Mouse (Mus musculus): ENCODE results near the gene Tfam.

DNA sequence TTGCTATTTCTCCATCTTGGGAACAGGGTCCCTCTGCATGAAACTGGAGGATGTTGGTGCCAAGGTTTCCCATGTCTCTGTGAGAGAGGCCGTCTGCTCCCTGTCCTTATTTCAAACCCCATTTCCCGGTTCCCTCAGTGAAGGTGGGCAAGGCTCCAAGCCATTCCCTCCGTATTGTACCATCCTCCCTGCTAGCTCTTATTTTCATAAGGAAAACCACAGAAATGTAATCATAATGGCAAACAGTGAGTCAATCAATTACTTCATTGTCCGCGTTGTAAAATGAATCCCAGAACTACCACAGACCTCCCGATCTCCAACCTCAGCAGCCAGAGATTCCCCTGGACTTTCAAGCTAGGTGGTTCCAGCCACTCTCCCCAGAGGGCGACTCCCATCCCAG is 53.0 kb downstream of the Tfam start:
- TF ChIP-seq POLR2A (IDR thresholded peaks at IDR 0.05; ENCODE audit: extremely low read depth, insufficient read depth, low read length): no peak
- no peak for TF ChIP-seq CTCF (IDR thresholded peaks at IDR 0.05; ENCODE audit: low read depth, low read length)

Data from liver, adult 2 months (tissue).